Mouse (Mus musculus): ENCODE measurements around the gene 1700013F07Rik.
"Not testable (repeated sequence)": the region's sequence is repeated elsewhere in the genome, so short reads cannot be mapped to it uniquely, and the experiment has no call there.

1700013F07Rik gene

DNA sequence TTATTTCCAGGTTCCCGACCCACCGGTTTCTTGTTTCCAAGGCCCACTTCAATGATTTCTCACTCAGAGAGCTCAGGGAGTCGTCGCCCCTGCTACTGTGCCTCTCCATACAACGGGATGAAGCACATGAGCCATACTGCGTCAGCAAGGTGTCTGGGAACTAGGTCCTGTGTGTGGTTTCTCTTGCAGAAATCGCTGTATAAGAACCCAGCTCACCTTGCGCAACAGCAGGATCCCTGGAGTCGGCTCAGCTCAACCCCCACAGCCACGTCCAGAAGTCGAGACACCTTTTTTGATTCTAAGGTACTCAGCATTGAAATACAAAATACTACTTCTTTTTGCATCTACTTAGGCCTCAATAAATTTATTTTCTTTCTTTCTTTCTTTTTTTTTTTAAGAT is 8.3 kb downstream of the 1700013F07Rik start:
- intact Hi-C loops (cut with DNase I): no loop called here

DNA sequence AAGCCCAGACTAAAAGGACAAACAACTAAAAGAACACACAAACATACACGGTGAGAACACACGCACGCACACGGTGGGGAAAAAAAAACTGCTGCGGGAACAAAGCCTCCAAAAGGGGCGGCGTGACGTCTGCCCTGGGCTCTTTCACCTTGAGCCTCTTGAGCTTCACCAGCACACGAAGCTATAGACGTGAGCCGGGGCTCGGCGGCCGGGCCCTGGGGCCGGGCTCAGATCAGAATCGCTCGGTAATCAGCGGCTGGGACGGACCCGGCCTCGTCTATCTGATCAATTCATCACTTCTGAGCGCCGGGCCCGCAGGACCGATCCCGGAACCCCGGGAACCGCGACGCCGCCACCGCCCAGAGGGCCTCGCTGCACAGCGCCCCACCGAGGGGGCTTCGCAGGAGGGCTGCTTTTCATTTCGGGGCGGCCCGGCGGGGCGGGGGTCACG is 20.2 kb downstream of the 1700013F07Rik start:
- intact Hi-C loops (cut with DNase I): loop anchor here (5.0 kb wide), 1 partner anchor 112 kb away; no protein-coding TSS in a partner anchor

DNA sequence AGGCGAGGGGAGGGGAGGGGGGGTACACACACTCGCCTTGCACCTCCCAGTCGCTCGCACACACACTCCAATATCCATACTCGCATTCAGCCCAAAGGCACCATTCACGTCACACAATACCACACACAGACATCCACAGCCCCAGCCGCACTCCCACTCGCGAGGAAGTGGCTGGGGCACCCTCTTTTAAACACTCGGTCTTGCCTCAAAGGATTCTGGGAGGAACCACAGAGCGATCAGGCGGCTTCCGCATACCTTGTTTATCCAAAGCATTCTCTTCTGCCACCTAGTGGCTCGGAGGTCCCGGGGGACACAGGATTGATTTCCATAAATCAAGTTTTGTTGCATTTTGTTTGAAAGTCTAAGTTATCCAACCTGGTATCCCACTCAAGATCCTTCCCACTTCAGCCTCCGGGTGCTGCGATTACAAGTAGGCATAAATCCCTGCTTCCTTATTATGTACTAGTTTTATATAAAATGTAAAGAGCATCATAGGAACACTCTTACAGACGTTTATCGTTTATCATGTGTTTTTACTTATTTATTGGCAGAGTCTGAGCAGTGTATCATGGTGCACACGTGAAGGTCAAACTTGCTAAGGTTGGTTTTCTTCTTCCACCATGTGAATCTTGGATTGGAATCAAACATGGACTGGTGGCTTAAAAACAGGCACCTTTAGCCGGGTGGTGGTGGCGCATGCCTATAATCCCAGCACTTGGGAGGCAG is 20.8 kb downstream of the 1700013F07Rik start:
- intact Hi-C loops (cut with DNase I): loop anchor here (5.0 kb wide), 1 partner anchor 112 kb away; no protein-coding TSS in a partner anchor

DNA sequence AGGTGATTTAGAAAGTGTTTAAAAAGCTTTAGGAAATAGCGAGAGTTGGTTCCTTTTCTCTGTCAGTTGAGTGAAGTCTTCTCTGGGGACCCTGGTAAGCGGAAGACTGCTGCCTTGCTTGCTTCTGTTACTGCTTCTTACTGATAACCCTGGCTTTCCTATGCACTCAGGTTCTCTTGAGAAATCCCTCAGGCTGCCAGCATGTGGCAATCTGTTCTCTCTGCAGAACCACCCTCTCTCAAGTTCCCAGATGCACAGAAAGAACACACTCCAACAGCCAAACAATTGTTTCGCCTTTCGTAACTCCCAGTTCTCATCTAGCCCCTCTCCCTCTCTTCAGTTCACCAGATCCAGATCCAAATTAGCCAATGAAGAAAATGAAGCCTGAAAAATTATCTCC is 23.9 kb downstream of the 1700013F07Rik start:
- intact Hi-C loops (cut with DNase I): no loop called here

DNA sequence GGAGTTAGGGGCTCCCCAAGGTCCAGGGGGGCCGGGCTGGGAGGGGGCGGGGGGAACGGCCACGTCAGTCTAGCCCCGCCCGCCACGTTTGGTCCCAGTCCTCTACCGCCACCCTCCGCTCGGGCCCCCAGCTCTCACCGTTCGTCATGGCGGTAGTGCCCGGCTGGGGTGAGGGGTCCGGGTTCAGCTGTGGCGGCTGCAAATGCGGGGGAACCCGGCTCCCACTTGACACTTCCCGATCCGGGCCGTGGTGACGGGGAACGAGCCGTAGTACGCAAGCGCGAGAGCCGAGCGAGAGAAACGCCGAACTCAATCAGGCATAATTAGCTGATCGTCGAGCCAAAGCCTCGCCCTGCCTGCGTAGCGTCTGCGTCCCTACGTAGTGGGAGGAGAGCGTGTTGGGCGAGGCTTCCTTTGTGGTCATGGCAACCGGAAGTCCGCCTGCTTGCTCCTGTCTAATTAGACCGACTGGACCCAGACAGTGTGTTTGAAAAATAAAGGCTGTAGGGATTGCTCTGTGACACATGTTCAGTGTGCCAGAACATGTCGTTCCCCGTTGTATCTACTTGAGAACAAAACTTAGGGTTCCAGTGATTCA is 28.3 kb downstream of the 1700013F07Rik start, which contains the start of gene Tmem167b:
Gene Tmem167b, minus strand, starts transcription at position 334 of the 598 bp plus-strand sequence.
- intact Hi-C loops (cut with DNase I): loop anchor here (2.0 kb wide), 1 partner anchor 161 kb away; no protein-coding TSS in a partner anchor

DNA sequence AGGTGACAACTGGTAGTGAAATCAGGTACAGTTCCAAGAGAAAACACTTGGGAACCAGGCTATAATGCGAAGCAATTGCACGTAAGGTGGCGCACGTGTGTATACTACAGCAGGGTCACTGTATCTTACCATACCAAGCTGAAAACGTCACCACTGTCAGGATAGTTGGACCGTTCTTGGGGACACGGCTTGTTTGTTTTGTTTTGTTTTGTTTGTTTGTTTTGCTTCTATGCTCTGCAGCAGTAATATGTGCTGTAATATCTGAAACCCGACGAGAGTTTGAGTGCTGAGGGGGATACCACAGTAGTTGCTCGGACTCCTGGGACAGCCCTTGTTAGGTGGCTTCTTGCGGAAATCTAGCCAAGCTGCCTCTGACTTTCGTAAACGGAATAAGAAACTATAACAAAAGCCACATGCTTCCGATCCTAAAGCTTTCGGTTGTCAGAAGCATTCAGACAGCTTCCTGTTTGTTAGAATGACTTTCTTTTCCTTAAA is 28.9 kb downstream of the 1700013F07Rik start:
- intact Hi-C loops (cut with DNase I): loop anchor here (2.0 kb wide), 1 partner anchor 162 kb away; no protein-coding TSS in a partner anchor

DNA sequence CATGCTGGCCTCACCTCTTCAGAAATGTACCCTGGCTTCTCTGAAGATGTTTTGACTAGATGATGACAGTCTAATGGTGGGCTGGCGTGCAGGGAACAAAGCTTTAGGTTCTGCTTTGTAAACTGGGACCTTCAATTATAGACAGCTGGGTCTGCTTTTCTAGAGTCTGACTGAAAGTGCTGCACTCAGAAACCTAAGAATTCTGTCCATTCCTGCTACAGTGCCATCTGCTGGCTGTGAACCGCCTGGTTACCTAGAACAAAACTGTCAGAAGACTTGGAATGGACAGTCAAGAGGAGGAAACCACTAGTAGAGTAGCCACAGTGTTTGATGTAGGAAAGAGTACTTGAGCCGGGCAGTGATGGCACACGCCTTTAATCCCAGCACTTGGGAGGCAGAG is 29.4 kb downstream of the 1700013F07Rik start:
- intact Hi-C loops (cut with DNase I): loop anchor here (2.0 kb wide), 1 partner anchor 163 kb away; no protein-coding TSS in a partner anchor

DNA sequence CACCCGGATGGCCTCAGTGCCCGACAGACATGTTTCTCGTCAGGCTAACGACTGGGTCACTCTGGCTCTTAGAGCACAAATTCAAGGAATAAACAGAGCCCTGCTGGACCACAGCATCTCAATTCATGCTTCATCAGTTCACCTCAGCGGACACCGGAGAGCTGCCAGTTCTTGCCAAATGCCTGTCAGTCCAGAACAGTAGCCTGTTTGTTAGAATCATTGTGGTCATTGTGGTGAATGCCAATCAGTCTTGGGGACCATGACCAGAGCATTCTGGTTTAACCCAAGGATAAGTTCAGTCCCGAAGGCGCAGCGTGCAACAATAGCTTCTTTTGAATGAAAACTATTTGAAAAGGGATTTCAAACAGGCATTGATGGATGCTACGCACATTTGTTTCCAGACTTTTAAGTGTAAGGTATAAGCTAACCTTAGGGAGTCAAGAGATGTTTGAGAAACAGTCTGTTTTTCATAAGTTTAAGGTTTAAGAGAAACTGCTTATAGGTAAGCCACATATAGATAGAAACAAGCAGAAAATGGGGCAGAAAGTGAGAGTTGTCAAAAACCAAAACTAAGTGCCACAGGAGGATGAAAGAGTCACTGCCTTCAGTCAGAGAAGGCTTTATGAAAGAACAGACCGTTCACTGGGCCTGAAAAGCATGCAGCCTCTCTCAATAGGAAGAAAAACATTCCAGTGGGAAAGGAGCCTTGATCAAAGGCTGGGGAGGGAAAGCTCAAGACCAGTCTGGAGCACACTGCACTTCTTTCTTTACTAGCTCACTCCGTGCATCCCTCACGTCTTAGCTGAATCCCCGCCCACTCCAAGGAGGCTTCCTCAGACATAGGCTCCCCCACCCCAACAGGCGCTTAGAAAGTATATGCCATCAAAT is 34.3 kb downstream of the 1700013F07Rik start:
- intact Hi-C loops (cut with DNase I): no loop called here

DNA sequence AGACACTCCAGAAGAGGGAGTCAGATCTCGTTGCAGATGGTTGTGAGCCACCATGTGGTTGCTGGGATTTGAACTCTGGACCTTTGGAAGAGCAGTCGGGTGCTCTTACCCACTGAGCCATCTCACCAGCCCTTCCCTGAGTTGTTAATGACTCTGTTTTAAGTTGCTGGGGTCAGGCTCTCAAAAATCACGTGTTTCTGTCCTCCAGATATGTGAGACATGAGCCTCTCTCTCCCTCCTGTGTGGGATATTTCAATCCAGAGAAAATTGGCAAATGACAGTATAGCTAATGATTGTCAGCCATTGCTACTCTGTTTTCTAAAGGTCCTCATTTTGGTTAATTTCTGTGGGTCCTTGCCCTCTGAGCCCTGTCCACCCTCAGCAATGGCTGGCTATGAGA is 35.7 kb downstream of the 1700013F07Rik start:
- intact Hi-C loops (cut with DNase I): not testable (repeated sequence)

DNA sequence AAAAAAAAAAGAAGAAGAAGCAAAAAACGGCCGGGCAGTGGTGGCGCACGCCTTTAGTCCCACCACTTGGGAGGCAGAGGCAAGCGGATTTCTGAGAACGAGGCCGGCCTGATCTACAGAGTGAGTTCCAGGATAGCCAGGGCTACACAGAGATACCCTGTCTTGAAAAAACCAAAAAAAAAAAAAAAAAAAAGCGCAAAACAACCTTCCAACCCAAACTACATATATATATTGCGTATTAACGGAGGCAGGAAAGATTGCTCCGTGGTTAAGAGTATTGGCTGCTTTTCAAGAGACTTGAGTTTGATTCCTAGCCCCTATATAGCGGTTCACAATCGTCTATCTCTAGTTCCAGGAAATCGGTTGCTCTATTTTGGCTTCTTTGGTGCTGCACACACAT is 36.9 kb downstream of the 1700013F07Rik start:
- intact Hi-C loops (cut with DNase I): no loop called here

DNA sequence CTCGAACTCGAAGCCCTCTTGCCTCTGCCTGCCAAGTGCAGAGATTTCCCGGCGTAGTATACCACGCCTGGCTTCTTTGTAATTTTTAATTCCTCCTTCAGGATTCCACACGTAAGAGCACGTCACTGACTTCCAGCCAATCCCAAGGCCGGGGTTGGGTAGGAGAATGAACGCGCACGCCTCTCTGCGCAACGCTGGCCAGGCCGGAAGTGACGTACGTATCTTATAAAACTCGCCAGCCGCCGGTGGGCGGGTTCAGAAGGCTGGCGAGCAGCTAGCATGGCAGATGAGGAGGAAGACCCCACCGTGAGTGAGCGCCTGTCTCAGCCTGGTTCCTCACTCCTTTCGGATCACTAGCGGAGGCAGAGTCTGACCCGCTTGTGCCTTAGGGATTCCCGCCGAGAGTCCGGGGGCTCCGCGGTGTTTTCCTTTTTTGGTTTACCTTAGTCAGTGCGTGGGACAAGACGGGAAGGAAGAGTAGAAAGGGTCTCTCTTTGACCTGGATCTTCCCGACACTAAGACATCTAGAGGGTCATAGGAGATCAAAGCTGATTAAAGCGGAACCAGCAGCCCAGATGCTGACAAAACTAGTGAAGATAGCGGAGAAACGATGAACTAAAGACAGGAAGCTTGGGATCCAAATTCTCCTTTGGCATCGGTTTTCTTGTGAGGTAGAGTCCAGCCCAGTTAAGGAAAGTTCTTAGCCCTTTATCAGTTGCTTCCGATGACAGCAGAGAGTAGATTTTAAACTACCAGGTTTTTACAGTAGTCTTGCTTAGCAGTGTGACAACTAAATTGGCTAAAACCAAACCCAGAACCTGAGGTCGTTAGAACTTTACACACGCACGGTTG is 37.7 kb downstream of the 1700013F07Rik start, which contains the start of gene Taf13:
Gene Taf13, plus strand, starts transcription at position 256 of the 852 bp plus-strand sequence.
- intact Hi-C loops (cut with DNase I): no loop called here

DNA sequence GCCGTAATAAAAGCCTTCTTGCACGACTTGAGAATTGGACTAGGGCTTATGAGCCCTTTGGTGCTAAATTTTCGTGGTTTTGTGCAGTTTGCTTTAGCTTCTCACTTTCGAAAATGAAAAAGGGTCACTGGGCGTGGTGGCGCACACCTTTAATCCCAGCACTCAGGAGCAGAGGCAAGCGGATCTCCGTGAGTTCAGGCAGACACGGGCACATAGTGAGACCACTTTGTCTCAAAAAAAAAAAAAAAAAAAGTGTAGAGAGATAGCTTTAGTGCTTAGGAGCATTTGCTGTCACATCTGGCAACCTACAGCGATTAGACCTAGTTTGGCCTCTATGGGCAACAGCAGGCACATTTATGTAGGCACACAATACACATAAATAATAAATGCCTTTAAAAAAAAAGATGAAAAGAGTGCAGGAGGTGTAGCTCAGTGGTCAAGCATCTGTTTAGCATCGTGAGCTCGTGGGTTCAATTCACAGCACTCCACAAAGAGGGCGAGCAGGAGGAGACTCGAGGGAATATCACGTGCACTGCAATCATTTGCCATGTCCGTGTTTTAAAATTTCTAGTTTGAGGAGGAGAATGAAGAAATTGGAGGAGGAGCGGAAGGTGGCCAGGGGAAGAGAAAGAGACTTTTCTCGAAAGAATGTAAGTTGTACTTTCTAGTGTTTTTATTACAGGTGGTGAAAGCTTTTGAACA is 38.5 kb downstream of the 1700013F07Rik start:
- intact Hi-C loops (cut with DNase I): no loop called here

DNA sequence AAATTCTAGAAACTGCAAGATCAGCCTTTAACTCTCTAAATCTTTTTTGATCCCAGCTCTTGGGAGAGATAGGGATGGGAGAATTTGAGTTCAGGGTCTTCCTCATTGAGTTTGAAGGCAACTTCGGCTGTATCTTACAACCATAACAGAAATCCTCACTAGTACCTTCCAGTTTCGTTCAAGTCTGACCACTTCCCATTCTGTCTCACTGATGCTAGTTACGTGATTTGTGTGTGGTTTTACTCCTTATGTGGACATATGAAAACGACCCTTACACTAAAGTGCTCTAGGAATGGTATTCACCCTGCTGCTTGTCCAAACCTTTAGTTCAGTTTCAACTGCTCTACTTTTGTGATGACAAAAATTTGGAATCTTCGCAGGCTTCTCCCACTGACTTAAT is 40.1 kb downstream of the 1700013F07Rik start:
- intact Hi-C loops (cut with DNase I): no loop called here

DNA sequence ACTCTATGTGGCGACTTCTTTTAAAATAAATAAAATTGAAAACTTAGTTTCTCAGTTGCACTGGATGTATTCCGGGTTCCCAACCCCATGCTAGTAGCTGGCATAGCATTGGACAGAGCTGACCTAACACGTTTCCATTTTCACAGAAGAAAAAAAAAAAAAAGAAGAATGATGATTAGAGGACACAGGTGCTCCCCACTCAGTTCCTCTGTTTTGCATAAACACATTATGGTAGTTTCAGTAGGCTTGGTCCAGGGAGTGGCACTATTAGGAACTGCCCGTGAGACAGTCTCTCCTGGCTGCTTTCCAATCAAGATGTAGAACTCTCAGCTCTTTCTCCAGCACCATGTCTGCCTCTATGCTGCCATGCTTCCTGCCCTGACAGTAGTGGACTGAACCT is 50.6 kb downstream of the 1700013F07Rik start:
- intact Hi-C loops (cut with DNase I): no loop called here

DNA sequence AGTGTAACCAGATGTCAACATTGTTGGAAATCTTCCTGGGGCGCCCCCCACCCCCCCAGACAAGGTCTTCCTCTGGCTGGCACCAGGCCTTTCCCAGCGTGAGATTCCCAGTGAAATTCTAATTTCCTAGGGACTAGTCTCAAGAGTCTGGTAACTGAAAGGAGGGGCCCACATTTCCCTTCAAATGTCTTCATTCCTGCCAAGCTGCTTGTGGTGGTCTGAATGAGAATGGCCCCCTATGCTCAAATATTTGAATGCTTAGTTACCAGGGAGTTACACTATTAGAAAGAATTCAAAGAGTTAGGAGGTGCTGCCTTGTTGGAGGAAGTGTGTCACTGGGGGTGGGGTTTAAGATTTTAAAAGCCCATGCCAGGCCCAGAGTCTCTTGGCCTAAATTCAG is 54.5 kb downstream of the 1700013F07Rik start:
- intact Hi-C loops (cut with DNase I): no loop called here

DNA sequence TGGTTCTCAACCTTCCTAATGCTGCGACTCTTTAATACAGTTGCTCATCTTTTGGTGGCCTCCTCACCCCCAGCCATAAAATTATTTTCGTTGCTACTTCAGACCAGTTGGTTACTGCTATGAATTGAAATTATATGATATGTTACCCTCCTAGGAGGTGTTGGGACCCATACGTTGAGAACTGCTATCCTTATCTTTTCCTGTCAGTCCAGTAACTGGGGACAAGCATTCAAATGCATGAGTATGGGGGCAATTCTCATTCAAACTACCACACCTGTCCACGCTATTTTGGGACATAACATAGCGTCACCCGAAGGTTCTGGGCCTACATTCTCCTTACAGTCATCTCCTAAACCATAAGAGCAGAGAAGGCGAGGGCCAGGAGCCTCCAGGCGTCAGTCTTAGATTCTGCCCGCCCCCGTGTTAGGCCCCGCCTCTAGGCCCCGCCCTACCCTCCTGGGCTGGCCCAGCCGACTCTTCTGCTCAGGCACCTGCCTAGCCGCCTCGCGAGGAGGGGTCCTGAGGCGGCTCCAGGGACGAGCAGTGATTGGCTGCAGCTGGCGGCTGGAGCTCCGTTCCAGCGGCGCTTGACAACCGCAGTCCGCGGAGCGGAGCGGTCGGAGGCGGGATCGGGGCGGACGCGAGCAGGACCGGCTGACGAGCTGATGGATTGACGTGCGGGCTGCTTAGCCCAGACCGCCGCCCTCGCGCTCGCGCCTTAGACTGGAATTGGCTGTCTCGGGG is 57.0 kb downstream of the 1700013F07Rik start, which contains the start of gene Wdr47:
Gene Wdr47, plus strand, starts transcription at position 494 of the 744 bp plus-strand sequence.
- intact Hi-C loops (cut with DNase I): no loop called here

DNA sequence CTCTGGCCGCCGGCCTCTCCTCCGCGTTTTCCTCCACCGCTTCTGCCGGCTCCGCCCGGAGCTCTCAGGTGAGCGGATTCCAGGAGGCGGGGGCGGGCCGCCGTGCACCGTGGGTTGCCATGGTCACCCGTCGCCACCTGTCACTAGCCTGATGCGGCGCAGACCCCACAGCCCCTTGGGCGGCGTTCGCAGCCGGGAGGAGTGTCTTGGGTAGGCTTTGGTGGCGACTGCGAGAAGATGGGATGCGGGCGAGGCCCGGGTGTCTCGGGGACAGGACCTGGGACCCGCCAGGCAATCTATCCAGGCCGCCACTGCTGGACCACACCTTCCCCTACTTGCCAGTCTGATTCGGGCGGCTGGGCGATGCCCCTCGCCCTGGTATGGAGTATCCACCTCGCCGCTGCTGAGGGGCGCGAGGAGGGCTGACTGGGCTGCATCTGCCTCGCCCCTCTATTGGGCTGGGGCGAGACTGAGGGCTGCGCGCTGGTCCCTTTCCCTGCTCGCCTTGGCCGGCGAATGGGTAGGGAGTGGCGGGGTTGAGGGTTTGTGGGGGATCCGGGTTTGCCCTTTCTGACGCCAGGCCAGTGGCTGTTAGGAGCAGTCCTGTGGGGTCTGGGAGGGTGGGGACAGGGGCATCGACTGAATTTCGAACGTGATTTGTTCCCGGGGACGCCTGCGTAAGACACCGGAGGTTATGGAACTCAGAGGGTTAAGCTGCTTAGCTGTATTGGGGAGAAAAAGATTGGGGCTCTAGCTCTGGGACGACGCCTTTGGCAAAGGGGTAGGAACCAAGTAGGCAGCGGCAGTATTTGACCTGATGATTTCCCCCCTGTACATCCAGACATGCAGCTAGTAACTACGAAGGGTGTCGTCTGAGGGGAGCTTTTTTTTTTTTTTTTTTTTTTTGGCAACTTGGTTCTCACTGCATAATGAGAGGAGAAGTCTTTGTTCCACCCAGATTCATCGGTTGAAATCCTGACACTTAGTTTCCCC is 57.9 kb downstream of the 1700013F07Rik start:
- intact Hi-C loops (cut with DNase I): no loop called here
